Mouse (Mus musculus): ENCODE data around the gene Gm21985. TPM values are rescaled to one million over a fixed set of nuclear protein-coding genes. Genes with fewer than 3 reads are reported as not detected.
"Not testable (repeated sequence)": the region's sequence is repeated elsewhere in the genome, so short reads cannot be mapped to it uniquely, and the experiment has no call there.

Gene Gm21985
- polyA plus RNA-seq, 1 experiment from 2014 or later: not detected

DNA sequence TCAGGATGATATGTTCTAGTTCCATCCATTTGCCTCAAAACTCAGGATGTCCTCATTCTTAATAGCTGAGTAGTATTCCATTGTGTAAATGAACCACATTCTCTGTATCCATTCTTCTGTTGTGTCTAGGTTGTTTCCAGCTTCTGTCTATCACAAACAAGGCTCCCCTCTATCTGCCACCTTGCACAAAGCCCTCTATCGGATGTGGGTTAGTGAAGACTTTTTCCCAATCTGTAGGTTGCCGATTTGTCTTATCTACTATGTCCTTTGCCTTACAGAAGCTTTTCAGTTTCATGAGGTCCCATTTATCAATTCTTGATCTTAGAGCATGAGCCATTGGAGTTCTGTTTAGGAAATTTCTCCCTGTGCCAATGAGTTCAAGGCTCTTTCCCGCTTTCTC is 162.4 kb downstream of the Gm21985 start:
- H3K27me3 ChIP-seq (replicated peaks; ENCODE audit: control insufficient read depth, insufficient read depth, low read length); H3K27ac ChIP-seq (replicated peaks; ENCODE audit: low read depth, low read length); H3K4me1 ChIP-seq (ENCODE audit: control insufficient read depth, insufficient read depth, low read length); H3K4me2 ChIP-seq (ENCODE audit: low read depth, low read length); DNase-seq (ENCODE audit: low spot score); H3K9me3 ChIP-seq (ENCODE audit: control insufficient read depth, low read length); ATAC-seq (ENCODE audit: low read depth); H3K4me3 ChIP-seq (ENCODE audit: low read depth, low read length); H3K9ac ChIP-seq (ENCODE audit: low read depth, low read length); H3K36me3 ChIP-seq (ENCODE audit: control insufficient read depth, insufficient read depth, low read length): not testable (repeated sequence)
- 90% methylated on average over 3 of the region's 3 CpGs for WGBS

DNA sequence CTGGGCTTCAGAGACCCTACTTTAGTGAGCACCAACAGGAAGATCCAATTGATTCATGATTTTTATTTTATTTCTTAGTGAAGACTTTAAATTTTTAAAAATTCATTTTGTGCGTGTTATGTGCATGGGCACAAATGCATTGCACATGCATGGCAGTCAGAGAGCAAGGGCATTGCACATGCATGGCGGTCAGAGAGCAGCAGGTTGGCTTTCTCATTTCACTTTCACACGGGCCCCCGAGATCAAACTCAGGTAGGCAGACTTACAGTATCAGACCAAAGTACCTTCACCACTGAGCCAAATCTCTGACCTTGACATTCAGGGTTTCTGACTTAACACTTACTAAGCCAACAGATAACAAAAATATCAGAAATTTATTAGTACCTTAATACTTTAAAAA is 163.6 kb downstream of the Gm21985 start:
- Histone ChIP-seq H3K9me3 (ENCODE audit: control insufficient read depth, low read length) (no peaks in the 10 kb centered on the region), H3K36me3 (ENCODE audit: control insufficient read depth, insufficient read depth, low read length) (no peaks in the 10 kb centered on the region), H3K27me3 (replicated peaks; ENCODE audit: control insufficient read depth, insufficient read depth, low read length) (no peaks in the 10 kb centered on the region), H3K4me1 (ENCODE audit: control insufficient read depth, insufficient read depth, low read length) (no peaks in the 10 kb centered on the region), H3K9ac (ENCODE audit: low read depth, low read length) (no peak overlapping the region), H3K4me3 (ENCODE audit: low read depth, low read length) (no peak overlapping the region), H3K27ac (replicated peaks; ENCODE audit: low read depth, low read length) (no peak overlapping the region), H3K4me2 (ENCODE audit: low read depth, low read length) (no peak overlapping the region)
- ATAC-seq (ENCODE audit: low read depth): no peak
- no peak for DNase-seq (ENCODE audit: low spot score)
- 85% methylated on average over 4 of the region's 4 CpGs for WGBS

DNA sequence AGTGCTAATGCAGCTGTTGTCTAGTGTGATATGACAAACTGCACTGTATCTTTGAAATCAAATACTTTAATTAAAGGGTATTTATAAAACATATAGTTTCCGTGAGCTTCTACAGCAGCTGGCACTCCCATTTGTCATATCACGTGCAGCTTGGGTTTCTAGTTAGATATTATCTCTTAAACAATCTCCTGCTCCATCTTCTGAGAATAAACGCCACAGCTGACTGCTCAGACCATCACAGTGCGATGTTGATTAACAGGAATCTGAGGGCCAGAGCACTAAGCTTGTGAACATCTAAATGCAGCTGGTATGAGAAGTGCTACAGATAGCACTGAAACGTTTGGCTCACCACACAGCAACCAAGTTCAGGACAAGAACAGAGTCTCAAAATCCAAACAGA is 164.3 kb downstream of the Gm21985 start:
- Histone ChIP-seq H3K27me3 (replicated peaks; ENCODE audit: control insufficient read depth, insufficient read depth, low read length) (no peaks in the 10 kb centered on the region), H3K9ac (ENCODE audit: low read depth, low read length) (no peak overlapping the region), H3K4me1 (ENCODE audit: control insufficient read depth, insufficient read depth, low read length) (no peaks in the 10 kb centered on the region), H3K9me3 (ENCODE audit: control insufficient read depth, low read length) (no peaks in the 10 kb centered on the region), H3K4me2 (ENCODE audit: low read depth, low read length) (no peak overlapping the region), H3K36me3 (ENCODE audit: control insufficient read depth, insufficient read depth, low read length) (no peaks in the 10 kb centered on the region), H3K27ac (replicated peaks; ENCODE audit: low read depth, low read length) (no peak overlapping the region), H3K4me3 (ENCODE audit: low read depth, low read length) (no peak overlapping the region)
- 53% methylated on average over 5 of the region's 5 CpGs for WGBS
- DNase-seq (ENCODE audit: low spot score): peak; percentile 62
- peak; percentile 70; the same call in 1 of the 2 replicates for ATAC-seq (ENCODE audit: low read depth)

DNA sequence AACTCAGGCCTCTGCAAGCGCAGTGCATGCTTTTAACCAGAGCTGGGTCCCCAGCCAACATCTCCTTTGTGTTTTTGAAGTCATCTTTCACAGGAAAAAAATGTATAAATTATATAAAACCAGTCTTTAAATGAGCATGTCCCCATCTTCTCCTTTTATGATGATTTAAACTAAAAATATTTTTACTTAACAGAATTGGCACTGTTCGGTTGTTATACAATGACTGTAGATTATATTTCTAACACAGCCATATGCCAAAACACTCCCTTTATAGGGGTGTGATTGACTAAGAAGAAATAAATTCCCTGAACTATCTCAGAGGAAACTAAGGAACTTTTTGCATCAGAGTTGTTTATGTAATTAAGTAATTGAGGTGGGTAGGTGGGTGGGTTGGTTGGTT is 166.4 kb downstream of the Gm21985 start:
- Histone ChIP-seq H3K4me1 (ENCODE audit: control insufficient read depth, insufficient read depth, low read length) (no peaks in the 10 kb centered on the region), H3K4me3 (ENCODE audit: low read depth, low read length) (no peak overlapping the region), H3K27ac (replicated peaks; ENCODE audit: low read depth, low read length) (no peak overlapping the region), H3K36me3 (ENCODE audit: control insufficient read depth, insufficient read depth, low read length) (no peaks in the 10 kb centered on the region), H3K4me2 (ENCODE audit: low read depth, low read length) (no peak overlapping the region), H3K27me3 (replicated peaks; ENCODE audit: control insufficient read depth, insufficient read depth, low read length) (no peaks in the 10 kb centered on the region), H3K9me3 (ENCODE audit: control insufficient read depth, low read length) (no peaks in the 10 kb centered on the region), H3K9ac (ENCODE audit: low read depth, low read length) (no peak overlapping the region)
- ATAC-seq (ENCODE audit: low read depth): no peak
- WGBS: 86% methylated on average over 2 of the region's 2 CpGs
- DNase-seq (ENCODE audit: low spot score): no peak

DNA sequence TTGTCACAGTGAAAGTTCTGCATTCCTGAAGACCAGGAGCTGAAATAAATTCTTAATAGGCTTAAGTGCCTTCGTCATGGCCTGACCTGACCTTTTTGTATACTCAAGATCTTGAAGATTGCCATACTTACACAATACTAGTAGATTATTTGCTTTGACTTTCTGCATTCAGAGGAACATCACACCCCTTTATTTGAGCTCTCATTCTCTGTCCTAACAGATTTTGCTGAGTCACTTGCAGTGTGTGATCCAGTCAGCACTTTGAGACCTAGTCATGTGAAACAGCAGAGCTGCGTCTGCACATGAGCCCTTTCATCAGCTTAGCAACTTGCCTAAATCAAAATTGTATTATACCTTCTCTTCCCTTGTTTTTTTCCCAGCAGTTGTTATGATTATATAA is 167.2 kb downstream of the Gm21985 start:
- Histone ChIP-seq H3K27me3 (replicated peaks; ENCODE audit: control insufficient read depth, insufficient read depth, low read length) (no peaks in the 10 kb centered on the region), H3K36me3 (ENCODE audit: control insufficient read depth, insufficient read depth, low read length) (no peaks in the 10 kb centered on the region), H3K27ac (replicated peaks; ENCODE audit: low read depth, low read length) (no peak overlapping the region), H3K9ac (ENCODE audit: low read depth, low read length) (no peak overlapping the region), H3K4me1 (ENCODE audit: control insufficient read depth, insufficient read depth, low read length) (no peaks in the 10 kb centered on the region), H3K9me3 (ENCODE audit: control insufficient read depth, low read length) (no peaks in the 10 kb centered on the region), H3K4me3 (ENCODE audit: low read depth, low read length) (no peak overlapping the region), H3K4me2 (ENCODE audit: low read depth, low read length) (no peak overlapping the region)
- WGBS: 63% methylated on average over 2 of the region's 2 CpGs
- ATAC-seq (ENCODE audit: low read depth): no peak
- DNase-seq (ENCODE audit: low spot score): peak; percentile 5

DNA sequence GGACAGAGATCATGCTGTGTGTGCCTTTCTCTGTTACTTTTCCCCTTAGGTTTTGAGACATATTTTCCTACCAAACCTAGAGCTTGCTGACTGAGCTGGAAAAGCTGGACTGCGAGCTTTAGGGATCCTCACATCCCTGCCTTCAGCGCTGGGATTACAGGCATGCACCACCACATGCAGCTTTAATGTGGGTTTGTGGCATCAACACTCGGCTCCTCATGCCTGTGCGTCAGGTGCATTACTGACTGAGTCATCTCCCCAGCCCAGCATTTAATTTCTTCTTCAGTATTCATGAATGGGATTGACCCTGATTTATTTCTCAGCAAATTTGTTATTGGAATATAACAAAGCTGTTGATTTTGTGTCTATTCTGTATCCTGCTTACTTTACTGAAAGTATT is 170.2 kb downstream of the Gm21985 start:
- H3K4me3 ChIP-seq (ENCODE audit: low read depth, low read length): no peak overlapping the region
- H3K9ac ChIP-seq (ENCODE audit: low read depth, low read length): no peak overlapping the region
- no peak overlapping the region for H3K4me2 ChIP-seq (ENCODE audit: low read depth, low read length)
- H3K4me1 ChIP-seq (ENCODE audit: control insufficient read depth, insufficient read depth, low read length): no peaks in the 10 kb centered on the region
- no peaks in the 10 kb centered on the region for H3K36me3 ChIP-seq (ENCODE audit: control insufficient read depth, insufficient read depth, low read length)
- no peaks in the 10 kb centered on the region for H3K27me3 ChIP-seq (replicated peaks; ENCODE audit: control insufficient read depth, insufficient read depth, low read length)
- no peaks in the 10 kb centered on the region for H3K9me3 ChIP-seq (ENCODE audit: control insufficient read depth, low read length)
- WGBS: 72% methylated on average over 4 of the region's 4 CpGs
- DNase-seq (ENCODE audit: low spot score) (no peak), ATAC-seq (ENCODE audit: low read depth) (no peak)
- H3K27ac ChIP-seq (replicated peaks; ENCODE audit: low read depth, low read length): no peak overlapping the region

DNA sequence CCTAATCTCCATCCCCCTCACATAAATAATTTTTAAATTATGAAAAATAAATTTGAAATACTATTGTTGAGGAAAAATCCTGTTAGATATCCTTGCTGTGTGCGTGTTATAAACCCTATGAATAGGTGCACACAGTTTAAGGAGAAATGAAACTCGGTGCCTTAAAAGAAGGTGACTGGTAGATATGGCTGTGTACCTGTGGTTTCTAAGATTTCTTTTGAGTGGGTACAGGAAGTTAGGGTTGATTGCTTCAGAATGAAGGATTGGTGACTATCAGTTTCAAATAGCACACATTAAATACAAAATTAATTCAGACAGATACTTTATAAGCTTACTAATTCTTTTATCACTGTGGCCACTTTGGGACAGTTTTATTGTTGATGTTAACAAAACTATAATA is 171.5 kb downstream of the Gm21985 start:
- no peaks in the 10 kb centered on the region for H3K4me1 ChIP-seq (ENCODE audit: control insufficient read depth, insufficient read depth, low read length)
- no peaks in the 10 kb centered on the region for H3K9me3 ChIP-seq (ENCODE audit: control insufficient read depth, low read length)
- WGBS: 90% methylated on average over 2 of the region's 2 CpGs
- H3K36me3 ChIP-seq (ENCODE audit: control insufficient read depth, insufficient read depth, low read length): no peaks in the 10 kb centered on the region
- H3K27me3 ChIP-seq (replicated peaks; ENCODE audit: control insufficient read depth, insufficient read depth, low read length): no peaks in the 10 kb centered on the region
- no peak overlapping the region for H3K4me2 ChIP-seq (ENCODE audit: low read depth, low read length)
- no peak overlapping the region for H3K4me3 ChIP-seq (ENCODE audit: low read depth, low read length)
- no peak for DNase-seq (ENCODE audit: low spot score)
- ATAC-seq (ENCODE audit: low read depth): no peak
- no peak overlapping the region for H3K9ac ChIP-seq (ENCODE audit: low read depth, low read length)
- no peak overlapping the region for H3K27ac ChIP-seq (replicated peaks; ENCODE audit: low read depth, low read length)

DNA sequence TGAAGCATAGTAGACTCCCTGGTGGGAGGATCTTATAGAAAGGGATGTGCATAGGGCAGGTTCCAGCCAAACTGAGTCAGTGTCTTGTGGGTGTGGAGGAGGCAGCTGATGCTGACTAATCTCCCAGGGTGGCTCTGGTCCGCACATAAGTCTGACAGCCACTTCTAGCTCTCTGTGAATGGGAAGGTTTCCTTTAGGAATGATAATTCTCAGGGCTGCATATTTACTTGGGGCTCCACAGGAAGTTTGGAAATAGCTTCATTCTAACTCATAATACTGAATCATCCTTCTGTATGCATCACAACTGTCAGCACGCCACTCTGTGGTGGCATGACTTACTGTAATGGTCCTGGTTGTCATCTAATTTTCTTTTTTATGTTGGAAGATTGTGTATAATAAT is 177.4 kb downstream of the Gm21985 start:
- H3K27me3 ChIP-seq (replicated peaks; ENCODE audit: control insufficient read depth, insufficient read depth, low read length): no peaks in the 10 kb centered on the region
- 52% methylated on average over 2 of the region's 2 CpGs for WGBS
- no peaks in the 10 kb centered on the region for H3K9me3 ChIP-seq (ENCODE audit: control insufficient read depth, low read length)
- no peak overlapping the region for H3K27ac ChIP-seq (replicated peaks; ENCODE audit: low read depth, low read length)
- H3K4me3 ChIP-seq (ENCODE audit: low read depth, low read length): no peak overlapping the region
- no peak overlapping the region for H3K4me2 ChIP-seq (ENCODE audit: low read depth, low read length)
- no peak overlapping the region for H3K9ac ChIP-seq (ENCODE audit: low read depth, low read length)
- H3K4me1 ChIP-seq (ENCODE audit: control insufficient read depth, insufficient read depth, low read length): no peaks in the 10 kb centered on the region
- no peaks in the 10 kb centered on the region for H3K36me3 ChIP-seq (ENCODE audit: control insufficient read depth, insufficient read depth, low read length)
- DNase-seq (ENCODE audit: low spot score) (no peak), ATAC-seq (ENCODE audit: low read depth) (no peak)

DNA sequence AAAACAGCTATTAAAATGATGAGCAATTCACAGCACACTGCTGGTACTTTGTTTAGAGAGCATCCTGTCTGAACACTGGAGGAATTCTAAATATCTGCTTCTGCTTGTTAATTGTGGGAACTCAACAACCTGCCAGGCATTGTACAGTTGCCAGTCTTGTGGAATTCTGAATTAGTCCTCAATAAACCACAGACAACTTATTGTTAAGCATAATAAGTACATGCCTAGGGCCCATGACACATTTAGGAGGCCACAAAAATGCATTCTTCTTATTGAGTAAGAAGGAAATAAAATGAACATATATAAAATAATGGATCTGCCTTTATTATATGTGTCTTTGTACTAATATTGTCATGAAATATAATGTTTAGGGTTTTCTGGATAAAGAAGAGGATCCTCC is 179.4 kb downstream of the Gm21985 start:
- Histone ChIP-seq H3K27me3 (replicated peaks; ENCODE audit: control insufficient read depth, insufficient read depth, low read length) (no peaks in the 10 kb centered on the region), H3K9ac (ENCODE audit: low read depth, low read length) (no peak overlapping the region), H3K36me3 (ENCODE audit: control insufficient read depth, insufficient read depth, low read length) (no peaks in the 10 kb centered on the region), H3K4me3 (ENCODE audit: low read depth, low read length) (no peak overlapping the region), H3K4me2 (ENCODE audit: low read depth, low read length) (no peak overlapping the region), H3K4me1 (ENCODE audit: control insufficient read depth, insufficient read depth, low read length) (no peaks in the 10 kb centered on the region), H3K27ac (replicated peaks; ENCODE audit: low read depth, low read length) (no peak overlapping the region), H3K9me3 (ENCODE audit: control insufficient read depth, low read length) (no peaks in the 10 kb centered on the region)
- no peak for ATAC-seq (ENCODE audit: low read depth)
- DNase-seq (ENCODE audit: low spot score): no peak
